Mouse (Mus musculus): ENCODE data around the gene H2-Ke6.

The H2-Ke6 gene

DNA sequence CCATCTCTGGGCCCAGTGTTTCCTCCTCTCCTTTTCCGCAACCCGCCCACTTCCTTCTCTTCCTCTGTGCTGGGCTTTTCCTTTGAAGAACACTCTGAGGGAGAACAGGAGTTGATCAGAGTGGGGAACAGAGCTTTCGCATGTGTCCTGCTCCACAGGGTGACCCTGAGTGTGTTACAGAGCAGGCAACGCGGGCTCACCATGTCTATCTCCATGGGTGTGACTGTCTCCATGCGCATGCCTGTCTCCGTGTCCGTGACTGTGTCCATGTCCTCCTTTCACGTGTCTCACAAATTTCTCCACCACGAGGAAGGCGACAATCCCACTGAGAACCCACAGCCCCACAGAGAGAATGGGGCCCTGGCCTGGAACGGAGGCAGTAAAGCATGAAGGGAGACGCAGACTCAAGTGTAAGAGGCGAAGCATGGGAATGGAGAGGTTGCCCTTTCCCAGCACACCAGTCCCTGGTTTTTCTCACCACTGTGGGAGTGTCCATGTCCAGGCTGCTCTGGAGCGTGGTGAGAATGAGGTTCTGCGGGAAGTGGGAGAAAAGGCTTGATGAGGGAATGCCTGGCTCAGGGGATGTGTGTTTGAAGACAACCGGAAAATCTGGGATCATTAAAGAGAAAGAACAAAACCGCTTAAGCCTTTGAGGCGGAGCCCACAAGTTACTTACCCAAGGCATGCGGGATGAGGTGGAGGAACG, 2.2 kb upstream of the H2-Ke6 start:
- DNase-seq (ENCODE audit: low read depth, low spot score): no peak

- DNase-seq (ENCODE audit: low read depth, low spot score): no peak
Observed at GRCm38 (mm10) chr17:34029150-34029889, 1.5 kb upstream of the H2-Ke6 start.

GRCm38 (mm10) chr17:34028501-34029149, 765 bp upstream of the H2-Ke6 start:
- peak; percentile 20 for DNase-seq (ENCODE audit: low read depth, low spot score)

GRCm38 (mm10) chr17:34026917-34027655, 774 bp downstream of the H2-Ke6 start:
- peak; percentile 85 for DNase-seq (ENCODE audit: low read depth, low spot score)

GRCm38 (mm10) chr17:34026221-34026620, 1.6 kb downstream of the H2-Ke6 start:
- DNase-seq (ENCODE audit: low read depth, low spot score): peak; percentile 39

- no peak for DNase-seq (ENCODE audit: low read depth, low spot score)
Observed at GRCm38 (mm10) chr17:34025756-34026151, 2.1 kb downstream of the H2-Ke6 start.

GRCm38 (mm10) chr17:34024861-34025755, 2.8 kb downstream of the H2-Ke6 start:
- peak; percentile 58 for DNase-seq (ENCODE audit: low read depth, low spot score)

- peak; percentile 92 for DNase-seq (ENCODE audit: low read depth, low spot score)
Observed at GRCm38 (mm10) chr17:34024317-34024821, 3.5 kb downstream of the H2-Ke6 start, which contains the start of gene Ring1. Gene Ring1, minus strand, starts transcription at chr17:34024680.

- DNase-seq (ENCODE audit: low read depth, low spot score): no peak
Observed at GRCm38 (mm10) chr17:34023678-34024077, 4.2 kb downstream of the H2-Ke6 start.

DNA sequence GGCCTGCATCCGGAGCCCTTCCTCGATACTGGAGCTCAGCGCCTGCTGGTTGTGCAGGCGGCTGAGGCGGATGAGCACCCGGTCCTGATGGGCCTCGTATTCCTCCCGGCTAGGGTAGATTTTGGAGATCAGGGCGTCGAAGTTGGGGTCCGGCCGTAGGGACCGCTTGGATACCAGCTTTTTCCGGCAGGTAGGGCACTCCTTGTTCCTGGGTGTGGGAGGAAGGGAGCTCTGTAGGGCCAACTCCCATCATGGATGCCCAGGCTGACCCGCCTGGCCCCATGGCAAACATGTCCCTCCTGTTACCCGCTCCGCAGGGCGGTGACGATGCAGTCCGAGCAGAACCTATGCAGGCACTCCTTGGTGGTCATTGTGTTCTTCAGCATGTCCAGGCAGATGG, 4.9 kb downstream of the H2-Ke6 start:
- no peak for DNase-seq (ENCODE audit: low read depth, low spot score)

DNA sequence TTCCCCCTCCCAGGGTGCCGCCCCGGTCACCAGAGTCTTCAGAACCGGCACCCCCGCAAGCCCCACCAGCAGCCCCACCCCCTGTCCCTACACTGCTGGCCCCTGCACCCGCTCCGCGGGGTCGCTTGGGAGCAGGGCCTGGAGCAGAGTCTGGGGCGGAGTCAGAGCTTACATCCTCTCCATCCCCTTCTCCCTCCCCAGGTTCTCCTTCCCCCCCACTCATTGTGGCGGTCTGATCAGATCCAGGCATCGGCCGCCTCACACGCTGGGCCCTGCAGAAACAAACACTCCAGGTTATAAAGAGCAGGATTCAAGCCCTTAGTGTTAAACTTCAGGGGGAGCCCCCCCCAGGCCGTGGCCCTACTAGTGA, 5.5 kb downstream of the H2-Ke6 start:
- no peak for DNase-seq (ENCODE audit: low read depth, low spot score)

GRCm38 (mm10) chr17:34021539-34022413, 6.1 kb downstream of the H2-Ke6 start:
- no peak for DNase-seq (ENCODE audit: low read depth, low spot score)

GRCm38 (mm10) chr17:34013436-34013835, 14.4 kb downstream of the H2-Ke6 start:
- no peak for DNase-seq (ENCODE audit: low read depth, low spot score)

DNA sequence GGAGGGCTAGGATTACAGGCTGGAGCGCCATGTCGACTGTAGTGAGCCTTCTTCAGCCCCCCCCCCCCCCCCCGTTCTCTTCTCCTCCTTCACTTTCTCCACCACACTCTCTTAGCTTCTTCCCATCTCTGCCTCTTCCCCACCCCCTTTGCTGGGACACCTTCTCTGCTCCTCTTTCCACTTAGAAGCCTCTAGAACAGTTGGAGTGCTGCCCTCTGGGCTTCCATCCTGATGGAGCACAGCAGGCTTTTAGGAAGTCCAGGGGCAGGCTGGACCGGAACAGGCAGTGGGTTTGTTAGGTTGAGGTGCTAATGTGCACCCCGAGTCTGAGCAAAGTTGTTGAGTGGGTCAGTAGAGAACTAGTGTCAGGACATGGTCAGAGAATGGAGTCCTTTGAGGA, 17.7 kb downstream of the H2-Ke6 start:
- DNase-seq (ENCODE audit: low read depth, low spot score): no peak

GRCm38 (mm10) chr17:34006570-34006969, 21.3 kb downstream of the H2-Ke6 start:
- DNase-seq (ENCODE audit: low read depth, low spot score): no peak

DNA sequence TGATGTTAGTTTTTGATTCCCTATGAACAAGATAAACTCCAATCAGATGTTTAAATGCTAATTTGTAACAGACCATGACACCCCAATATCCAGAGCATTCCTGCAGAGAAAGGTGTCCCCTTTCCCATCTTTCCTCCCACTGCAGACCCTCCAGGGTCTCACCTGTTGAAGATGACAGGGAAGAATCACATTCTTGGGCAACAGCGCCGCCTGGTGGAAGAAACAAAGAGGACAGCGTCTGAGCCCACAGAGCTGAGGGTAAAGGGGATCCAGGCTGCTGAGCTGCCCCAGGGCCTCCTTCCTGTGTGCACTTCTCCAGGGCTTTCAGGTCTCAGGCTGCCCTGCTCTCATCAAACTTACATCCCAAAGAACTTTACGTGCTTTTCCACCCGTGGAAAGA, 24.4 kb downstream of the H2-Ke6 start:
- DNase-seq (ENCODE audit: low read depth, low spot score): peak; percentile 78

- DNase-seq (ENCODE audit: low read depth, low spot score): peak; percentile 20
Observed at GRCm38 (mm10) chr17:34000796-34001195, 27.1 kb downstream of the H2-Ke6 start.

- DNase-seq (ENCODE audit: low read depth, low spot score): peak; percentile 99
Observed at GRCm38 (mm10) chr17:34000150-34000537, 27.7 kb downstream of the H2-Ke6 start, which contains the start of gene H2-K1. Gene H2-K1, minus strand, starts transcription at chr17:34000347.

GRCm38 (mm10) chr17:33999341-34000149, 28.3 kb downstream of the H2-Ke6 start:
- peak; percentile 69 for DNase-seq (ENCODE audit: low read depth, low spot score)

Measured in CD4-positive, CD25-positive, alpha-beta regulatory T cell, adult 2 months (primary cell).